Mouse (Mus musculus) c-Kit-positive CD71-positive TER-119-negative erythroid progenitor cells, embryonic 14.5 days (primary cell): ENCODE data around the gene Cyp27b1.
"Not testable (repeated sequence)": the region's sequence is repeated elsewhere in the genome, so short reads cannot be mapped to it uniquely, and the experiment has no call there.

Source experiments
- DNase-seq: peaks from one replicate; pipeline ENCODE4 v3.0.0-alpha.2; 2013; ENCODE audit warnings: low read depth

The Cyp27b1 gene

GRCm38 (mm10) chr10:127049395-127050118 is 1.5 kb downstream of the Cyp27b1 start:
- no peak for DNase-seq

DNA sequence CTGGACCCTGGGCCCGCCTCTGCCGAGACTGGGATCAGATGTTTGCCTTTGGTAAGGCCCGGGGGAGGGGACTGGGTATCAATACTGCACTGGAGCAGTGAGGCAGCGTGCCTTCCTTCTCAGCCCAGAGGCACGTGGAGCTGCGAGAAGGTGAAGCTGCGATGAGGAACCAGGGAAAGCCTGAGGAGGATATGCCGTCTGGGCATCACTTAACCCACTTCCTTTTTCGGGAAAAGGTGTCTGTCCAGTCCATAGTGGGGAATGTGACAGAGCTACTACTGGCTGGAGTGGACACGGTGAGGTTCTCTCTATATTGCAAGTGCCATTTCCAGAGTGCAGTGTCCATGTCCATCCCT is 2.0 kb downstream of the Cyp27b1 start:
- no peak for DNase-seq

- DNase-seq = no peak
These were observed 6.6 kb downstream of the Cyp27b1 start for GRCm38 (mm10) chr10:127054646-127055045.

- no peak for DNase-seq
These were observed 7.4 kb downstream of the Cyp27b1 start for GRCm38 (mm10) chr10:127055406-127055805.

- DNase-seq = no peak
These were observed 8.4 kb downstream of the Cyp27b1 start for GRCm38 (mm10) chr10:127056490-127056889.

- DNase-seq = no peak
These were observed 10.1 kb downstream of the Cyp27b1 start for GRCm38 (mm10) chr10:127058161-127058560.

DNA sequence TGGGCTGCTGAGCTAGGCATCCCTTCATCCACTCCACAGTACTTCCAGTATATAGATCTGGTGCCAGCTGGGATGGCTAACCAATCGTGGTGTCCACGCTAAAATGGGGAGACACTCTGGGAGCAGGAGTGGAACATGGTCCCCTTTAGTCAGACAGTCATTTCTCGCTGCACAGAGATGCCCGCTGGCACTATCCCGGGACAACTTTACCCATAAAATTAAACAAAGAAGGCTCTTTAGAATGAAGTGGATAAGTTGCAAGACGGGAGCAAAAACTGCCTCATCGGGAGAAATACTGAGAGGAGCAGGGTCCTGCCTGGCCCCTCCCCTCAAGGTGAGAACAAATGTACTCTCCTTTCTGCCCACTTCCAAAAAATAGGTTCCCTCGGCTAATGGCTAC is 10.7 kb downstream of the Cyp27b1 start:
- no peak for DNase-seq

GRCm38 (mm10) chr10:127059174-127059967 is 11.3 kb downstream of the Cyp27b1 start:
- DNase-seq = no peak

- no peak for DNase-seq
These were observed 12.2 kb downstream of the Cyp27b1 start, which contains the start of gene March9 for GRCm38 (mm10) chr10:127059968-127060916. Gene March9, minus strand, starts transcription at chr10:127060184.

GRCm38 (mm10) chr10:127061085-127061484 is 13.0 kb downstream of the Cyp27b1 start:
- DNase-seq = no peak

DNA sequence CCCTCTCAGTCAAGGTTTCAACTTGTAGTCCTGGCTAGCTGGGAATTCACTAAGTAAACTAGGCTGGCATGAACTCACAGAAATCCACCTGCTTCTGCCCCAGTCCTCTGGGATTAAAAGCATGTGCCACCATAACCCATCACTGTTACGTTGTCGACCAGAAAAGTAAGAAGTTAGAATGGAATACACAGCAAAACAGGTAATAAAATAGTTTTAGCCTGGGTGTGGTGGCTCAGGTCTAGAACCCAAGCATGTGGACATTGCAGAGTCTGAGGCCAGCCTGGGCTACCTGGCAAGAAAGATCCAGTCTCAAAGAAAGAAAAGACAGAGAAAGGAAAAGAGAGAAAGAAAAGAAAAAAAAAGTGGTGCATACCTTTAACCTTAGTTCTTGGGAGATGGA is 13.5 kb downstream of the Cyp27b1 start:
- no peak for DNase-seq

GRCm38 (mm10) chr10:127062101-127062500 is 14.1 kb downstream of the Cyp27b1 start:
- DNase-seq = not testable (repeated sequence)

GRCm38 (mm10) chr10:127062503-127062902 is 14.5 kb downstream of the Cyp27b1 start:
- no peak for DNase-seq

DNA sequence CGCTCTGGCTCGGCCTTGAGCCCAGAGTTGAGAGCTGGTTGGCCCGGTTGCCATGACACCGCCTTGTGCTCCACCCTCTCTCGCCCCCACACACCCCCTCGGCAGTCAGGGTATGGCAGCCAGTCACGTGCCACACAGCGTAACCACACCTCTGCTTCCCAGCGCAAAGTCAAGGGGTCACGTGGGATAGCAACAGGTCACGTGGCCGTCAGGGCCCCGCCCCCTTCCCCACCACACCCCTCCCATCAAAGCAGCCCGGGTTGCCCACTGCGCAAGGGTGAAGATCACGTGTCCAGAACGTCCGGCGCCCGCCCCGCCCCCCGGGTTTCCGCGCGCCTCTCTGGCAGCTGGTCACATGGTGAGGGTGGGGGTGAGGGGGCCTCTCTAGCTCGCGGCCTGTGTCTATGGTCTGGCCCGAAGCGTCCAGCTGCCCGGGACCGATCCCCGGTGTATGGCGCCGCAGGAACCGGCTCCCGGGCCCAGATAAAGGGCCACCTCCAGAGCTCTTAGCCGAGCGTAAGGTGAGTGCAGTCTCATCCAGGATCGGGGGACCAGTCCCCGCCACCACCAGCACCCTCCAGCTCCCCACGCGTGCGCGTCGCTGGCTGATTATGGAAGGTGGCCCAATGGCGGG is 15.3 kb downstream of the Cyp27b1 start, which contains the start of gene Cdk4:
TSS of gene Cdk4 (plus strand) at position 296 of the 634 bp plus-strand sequence.
- peak; percentile 94 for DNase-seq

- DNase-seq = no peak
These were observed 16.1 kb downstream of the Cyp27b1 start for GRCm38 (mm10) chr10:127063913-127064870.

GRCm38 (mm10) chr10:127065981-127066380 is 17.9 kb downstream of the Cyp27b1 start:
- DNase-seq = no peak

GRCm38 (mm10) chr10:127066519-127067018 is 18.5 kb downstream of the Cyp27b1 start:
- no peak for DNase-seq

DNA sequence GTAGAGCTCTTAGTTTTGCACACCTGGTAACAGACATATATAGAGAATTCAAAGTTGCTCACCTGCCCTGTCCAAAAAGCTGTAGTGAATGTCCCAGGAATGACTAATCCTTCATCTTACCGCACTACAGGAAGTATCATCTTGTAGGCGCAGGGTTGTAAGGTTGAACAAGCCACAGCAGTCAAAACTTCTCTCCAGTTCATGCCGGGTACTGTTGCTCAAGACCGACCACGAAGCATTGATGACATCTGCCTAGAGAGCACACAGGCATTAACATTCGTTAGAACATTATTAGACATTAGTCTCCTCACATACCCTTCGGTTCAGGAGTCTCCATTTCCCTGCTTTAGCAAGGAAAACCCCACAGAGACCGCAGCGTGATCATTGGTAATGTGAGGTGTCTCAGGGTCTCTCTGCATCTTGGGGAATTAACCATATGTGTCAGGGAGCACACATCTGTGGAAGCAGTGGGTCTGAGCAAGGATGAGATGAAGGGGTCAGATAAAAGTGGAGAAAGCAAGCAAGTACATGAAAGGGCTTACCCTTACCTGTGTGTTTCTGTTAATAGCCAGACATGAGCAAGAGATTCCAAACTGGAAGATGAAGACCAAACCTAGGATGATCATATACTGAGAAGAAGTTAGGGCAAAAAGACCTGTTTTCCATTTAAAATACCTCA is 20.4 kb downstream of the Cyp27b1 start:
- no peak for DNase-seq
